18 mouse cellular contexts compared by ENCODE assay signal in the genomic region with DNA sequence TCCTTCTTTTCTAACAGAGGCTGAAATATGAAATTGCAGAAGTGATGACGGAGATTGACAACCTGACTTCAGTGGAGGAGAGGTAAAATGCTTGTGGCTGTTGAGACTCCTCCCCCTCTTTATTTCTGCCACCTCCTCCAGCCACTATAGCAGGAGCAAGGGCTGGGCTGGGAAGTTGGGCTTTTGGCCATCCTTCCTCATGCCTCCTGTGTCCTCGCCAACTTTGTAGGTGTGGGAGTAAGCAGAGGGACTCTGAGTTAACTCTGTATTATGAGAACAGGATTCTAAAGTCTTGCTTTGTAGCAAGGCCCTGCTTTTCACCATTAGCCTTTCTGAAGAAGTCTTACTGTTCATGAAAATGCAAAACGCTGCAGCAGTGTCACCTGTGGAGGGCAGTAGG.
"Had no signal": no experiment of that assay in that cellular context is flagged by ENCODE, and none has a peak within 500 bp of the region (broad histone marks: within the 10 kb centered on the region; RNA-seq: fewer than 3 reads in every experiment).

No protein-coding gene starts in this region.

- H3K27ac ChIP-seq: liver, embryonic 15.5 days; midbrain, embryonic 10.5 days; midbrain, embryonic 12.5 days; neural tube, embryonic 13.5 days; neural tube, embryonic 15.5 days had no signal

- ATAC-seq: midbrain, embryonic 16.5 days had no signal

- H3K27me3 ChIP-seq: liver, embryonic 15.5 days; midbrain, embryonic 12.5 days; neural tube, embryonic 13.5 days; neural tube, embryonic 15.5 days had no signal

- H3K4me3 ChIP-seq: liver, embryonic 15.5 days; midbrain, embryonic 10.5 days; midbrain, embryonic 12.5 days; myocyte; neural tube, embryonic 13.5 days; neural tube, embryonic 15.5 days had no signal

- H3K9me3 ChIP-seq: liver, embryonic 15.5 days; midbrain, embryonic 10.5 days; midbrain, embryonic 12.5 days; neural tube, embryonic 13.5 days; neural tube, embryonic 15.5 days had no signal

- H3K4me2 ChIP-seq: liver, embryonic 15.5 days; lung, embryonic 14.5 days; midbrain, embryonic 12.5 days; neural tube, embryonic 13.5 days; neural tube, embryonic 15.5 days had no signal

- DNase-seq: lung, adult 18-20 months; lung, embryonic 14.5 days; lung, postnatal 10 days; lung, postnatal 4 days; midbrain, embryonic 14.5 days; retina, postnatal 1 day; right cerebral cortex, postnatal 14 days; spleen, adult 18-20 months; thymus, adult 2 months; thymus, postnatal 25 days; thymus, postnatal 4 days had no signal

- H3K9ac ChIP-seq: liver, embryonic 15.5 days; lung, embryonic 14.5 days; midbrain, embryonic 12.5 days; neural tube, embryonic 13.5 days; neural tube, embryonic 15.5 days had no signal
